Comparison of ENCODE assay signal across 11 mouse cellular contexts in genomic region chr11:106359350-106359749, GRCm38 (mm10). TPM values are rescaled to one million over a fixed set of nuclear protein-coding genes. Genes with fewer than 3 reads are reported as not detected.
DNase-seq lines count a peak whose midpoint lies in the region; ATAC-seq and TF ChIP-seq lines count a peak whose summit lies in the region.
"Had no signal": no experiment of that assay in that cellular context is flagged by ENCODE, and none has a peak within 500 bp of the region (broad histone marks: within the 10 kb centered on the region; RNA-seq: fewer than 3 reads in every experiment).

No protein-coding gene starts in this region.

- TF ChIP-seq POLR2A in small intestine, adult 2 months (IDR thresholded peaks at IDR 0.05; ENCODE audit: low read depth, low read length): no peak

- H3K36me3 ChIP-seq in forebrain, embryonic 10.5 days (replicated peaks): no peaks in the 10 kb centered on the region
- no peaks in the 10 kb centered on the region for H3K36me3 ChIP-seq in forebrain, embryonic 15.5 days
- no peaks in the 10 kb centered on the region for H3K36me3 ChIP-seq in lung, embryonic 14.5 days (ENCODE audit: insufficient read depth)
- no peaks in the 10 kb centered on the region for H3K36me3 ChIP-seq in small intestine, adult 2 months (ENCODE audit: control insufficient read depth, insufficient read depth, low read length)

- no peak overlapping the region for H3K4me2 ChIP-seq in forebrain, embryonic 15.5 days (replicated peaks)
- no peak overlapping the region for H3K4me2 ChIP-seq in lung, embryonic 14.5 days

- ATAC-seq in forebrain, embryonic 15.5 days (replicated peaks): no peak
- ATAC-seq in lung, embryonic 14.5 days (ENCODE audit: insufficient read depth): no peak
- no peak for ATAC-seq in activated CD4-positive, CD25-positive, alpha-beta regulatory T cell, adult 4 months

- peak; percentile 48 for DNase-seq in forebrain, embryonic 10.5 days (ENCODE audit: extremely low spot score, low spot score)
- peak; percentile 43 for DNase-seq in lung, embryonic 14.5 days
- no peak for DNase-seq in lung, postnatal 14 days
- peak; percentile 64 for DNase-seq in embryo, embryonic 10.5 days (ENCODE audit: low spot score)
- DNase-seq in left cerebral cortex, postnatal 10 days (ENCODE audit: extremely low spot score in 1 of 2, low spot score in 2 of 2): no peak
- DNase-seq: cerebellum, adult 8-10 months; gastrocnemius, postnatal 14 days had no signal

- H3K4me3 ChIP-seq in forebrain, embryonic 10.5 days: no peak overlapping the region
- no peak overlapping the region for H3K4me3 ChIP-seq in forebrain, embryonic 15.5 days
- no peak overlapping the region for H3K4me3 ChIP-seq in lung, embryonic 14.5 days (ENCODE audit: low read depth, low read length)
- no peak overlapping the region for H3K4me3 ChIP-seq in small intestine, adult 2 months (ENCODE audit: low read depth, low read length)

- 18% methylated on average over 5 of the region's 5 CpGs for WGBS in forebrain, embryonic 10.5 days
- WGBS in forebrain, embryonic 15.5 days: 19% methylated on average over 5 of the region's 5 CpGs
- WGBS in lung, embryonic 14.5 days: 21% methylated on average over 5 of the region's 5 CpGs
- 44% methylated on average over 5 of the region's 5 CpGs for whole genome bisulfite sequencing in small intestine, adult 2 months

- intact Hi-C loops in left cerebral cortex, postnatal 10 days (cut with DNase I): no loop called here

- peak; percentile 50 for TF ChIP-seq CTCF in lung, embryonic 14.5 days (IDR thresholded peaks at IDR 0.05; ENCODE audit: low read depth)
- TF ChIP-seq CTCF in small intestine, adult 2 months (IDR thresholded peaks at IDR 0.05; ENCODE audit: extremely low read depth, insufficient read length, insufficient replicate concordance, low read depth, low read length): peak; percentile 18; the same call in 1 of the 2 replicates

- no peaks in the 10 kb centered on the region for H3K9me3 ChIP-seq in forebrain, embryonic 10.5 days
- no peaks in the 10 kb centered on the region for H3K9me3 ChIP-seq in forebrain, embryonic 15.5 days
- no peaks in the 10 kb centered on the region for H3K9me3 ChIP-seq in lung, embryonic 14.5 days (ENCODE audit: low read depth, low read length)

- peaks cover 7% of the 10 kb centered on the region for H3K4me1 ChIP-seq in forebrain, embryonic 10.5 days
- H3K4me1 ChIP-seq in forebrain, embryonic 15.5 days: no peaks in the 10 kb centered on the region
- H3K4me1 ChIP-seq in lung, embryonic 14.5 days (ENCODE audit: insufficient read depth): no peaks in the 10 kb centered on the region
- H3K4me1 ChIP-seq in small intestine, adult 2 months (ENCODE audit: control insufficient read depth, insufficient read depth, insufficient read length, low read length): no peaks in the 10 kb centered on the region

- no peaks in the 10 kb centered on the region for H3K27me3 ChIP-seq in forebrain, embryonic 10.5 days (ENCODE audit: poor library complexity, severe bottlenecking)
- H3K27me3 ChIP-seq in forebrain, embryonic 15.5 days: no peaks in the 10 kb centered on the region
- no peaks in the 10 kb centered on the region for H3K27me3 ChIP-seq in lung, embryonic 14.5 days (ENCODE audit: insufficient read depth, low read length)
- no peaks in the 10 kb centered on the region for H3K27me3 ChIP-seq in small intestine, adult 2 months (ENCODE audit: control insufficient read depth, insufficient read depth, low read length)

- H3K9ac ChIP-seq in forebrain, embryonic 15.5 days (replicated peaks): no peak overlapping the region
- no peak overlapping the region for H3K9ac ChIP-seq in lung, embryonic 14.5 days

- no peak overlapping the region for H3K27ac ChIP-seq in forebrain, embryonic 10.5 days
- H3K27ac ChIP-seq in forebrain, embryonic 15.5 days (replicated peaks): no peak overlapping the region
- H3K27ac ChIP-seq in lung, embryonic 14.5 days (ENCODE audit: low read depth): no peak overlapping the region
- H3K27ac ChIP-seq in small intestine, adult 2 months (ENCODE audit: insufficient read depth, low read depth, low read length): no peak overlapping the region

RNA-seq across cellular contexts. Expression of gene Prr29, which starts 5.9 kb away (rescaled TPM):
- not detected in 2 replicates for polyA plus RNA-seq in forebrain, embryonic 10.5 days (2016; fragmentation: Nextera tagmentation; extraction: Ambion mirVana)
- polyA plus RNA-seq in forebrain, embryonic 15.5 days (2015; fragmentation: Nextera tagmentation; extraction: Ambion mirVana): not detected in 2 replicates
- polyA plus RNA-seq in lung, embryonic 14.5 days (2014; fragmentation: Nextera tagmentation; extraction: Ambion mirVana): 0.16 and 0.39 TPM in 2 replicates
- polyA plus RNA-seq in small intestine, adult 2 months (2012; rRNA removed): 0.32 and 1.0 TPM in 2 replicates
- 1 to 10 TPM; 1.1 to 1.2 TPM for polyA plus RNA-seq in activated CD4-positive, CD25-positive, alpha-beta regulatory T cell, adult 4 months (2017; shearing (Covaris generic))
- total RNA-seq in left cerebral cortex, postnatal 10 days (2021): not detected
- total RNA-seq: megakaryocyte, adult 5-6 weeks had no signal

RNA-seq across cellular contexts. Expression of gene Scn4a, which starts 6.3 kb away (rescaled TPM):
- 0.07 TPM in 1 of 2 replicates, not detected in the other for polyA plus RNA-seq in forebrain, embryonic 10.5 days (2016; fragmentation: Nextera tagmentation; extraction: Ambion mirVana)
- not detected in 2 replicates for polyA plus RNA-seq in forebrain, embryonic 15.5 days (2015; fragmentation: Nextera tagmentation; extraction: Ambion mirVana)
- 0.05 and 0.24 TPM in 2 replicates for polyA plus RNA-seq in lung, embryonic 14.5 days (2014; fragmentation: Nextera tagmentation; extraction: Ambion mirVana)
- 0.18 and 0.23 TPM in 2 replicates for polyA plus RNA-seq in small intestine, adult 2 months (2012; rRNA removed)
- polyA plus RNA-seq in activated CD4-positive, CD25-positive, alpha-beta regulatory T cell, adult 4 months (2017; shearing (Covaris generic)): under 1 TPM in 1 of 2 experiments, not detected in 1; 0.09 TPM
- total RNA-seq in left cerebral cortex, postnatal 10 days (2021): under 1 TPM; 0.09 to 0.34 TPM

RNA-seq across cellular contexts. Expression of gene Icam2, which starts 28.5 kb away (rescaled TPM):
- 14.8 and 17.5 TPM in 2 replicates for polyA plus RNA-seq in forebrain, embryonic 10.5 days (2016; fragmentation: Nextera tagmentation; extraction: Ambion mirVana)
- 11.3 and 13.9 TPM in 2 replicates for polyA plus RNA-seq in forebrain, embryonic 15.5 days (2015; fragmentation: Nextera tagmentation; extraction: Ambion mirVana)
- polyA plus RNA-seq in lung, embryonic 14.5 days (2014; fragmentation: Nextera tagmentation; extraction: Ambion mirVana): 68.3 and 76.7 TPM in 2 replicates
- 6.1 and 10.4 TPM in 2 replicates for polyA plus RNA-seq in small intestine, adult 2 months (2012; rRNA removed)
- 100 to 1,000 TPM in 1 of 2 experiments, 10 to 100 TPM in 1; 94.3 to 114 TPM for polyA plus RNA-seq in activated CD4-positive, CD25-positive, alpha-beta regulatory T cell, adult 4 months (2017; shearing (Covaris generic))
- 1 to 10 TPM; 4.8 to 5.6 TPM for total RNA-seq in left cerebral cortex, postnatal 10 days (2021)

RNA-seq across cellular contexts. Expression of gene Cd79b, which starts 44.8 kb away (rescaled TPM):
- polyA plus RNA-seq in forebrain, embryonic 10.5 days (2016; fragmentation: Nextera tagmentation; extraction: Ambion mirVana): 0.82 and 1.2 TPM in 2 replicates
- 0.56 and 0.77 TPM in 2 replicates for polyA plus RNA-seq in forebrain, embryonic 15.5 days (2015; fragmentation: Nextera tagmentation; extraction: Ambion mirVana)
- 2.5 and 3.4 TPM in 2 replicates for polyA plus RNA-seq in lung, embryonic 14.5 days (2014; fragmentation: Nextera tagmentation; extraction: Ambion mirVana)
- polyA plus RNA-seq in small intestine, adult 2 months (2012; rRNA removed): 12.6 and 21.2 TPM in 2 replicates
- polyA plus RNA-seq in activated CD4-positive, CD25-positive, alpha-beta regulatory T cell, adult 4 months (2017; shearing (Covaris generic)): 10 to 100 TPM; 48.0 to 77.5 TPM
- total RNA-seq in left cerebral cortex, postnatal 10 days (2021): under 1 TPM; 0.58 to 0.79 TPM

RNA-seq across cellular contexts. Expression of gene Gh, which starts 57.7 kb away (rescaled TPM):
- polyA plus RNA-seq in forebrain, embryonic 10.5 days (2016; fragmentation: Nextera tagmentation; extraction: Ambion mirVana): not detected in 2 replicates
- not detected in 2 replicates for polyA plus RNA-seq in forebrain, embryonic 15.5 days (2015; fragmentation: Nextera tagmentation; extraction: Ambion mirVana)
- not detected in 2 replicates for polyA plus RNA-seq in lung, embryonic 14.5 days (2014; fragmentation: Nextera tagmentation; extraction: Ambion mirVana)
- polyA plus RNA-seq in small intestine, adult 2 months (2012; rRNA removed): 0.24 TPM in 1 of 2 replicates, not detected in the other
- not detected for polyA plus RNA-seq in activated CD4-positive, CD25-positive, alpha-beta regulatory T cell, adult 4 months (2017; shearing (Covaris generic))
- total RNA-seq in left cerebral cortex, postnatal 10 days (2021): not detected
- total RNA-seq: gastrocnemius, postnatal 14 days; megakaryocyte, adult 5-6 weeks had no signal

Comparison
In these comparisons a context has a peak if more than half of its experiments do, and no peak if none do; other contexts are left out.
1. DNase-seq: peak in forebrain, embryonic 10.5 days (single experiment), lung, embryonic 14.5 days (single experiment) and embryo, embryonic 10.5 days (single experiment); none in lung, postnatal 14 days (single experiment) and left cerebral cortex, postnatal 10 days (0 of 2).